ENCODE assay signal across 8 mouse cellular contexts in genomic region chr5:108660632-108661268, GRCm38 (mm10). TPM values are rescaled to one million over a fixed set of nuclear protein-coding genes. Genes with fewer than 3 reads are reported as not detected.
DNase-seq lines count a peak whose midpoint lies in the region; ATAC-seq and TF ChIP-seq lines count a peak whose summit lies in the region.

No protein-coding gene starts in this region.

- H3K36me3 ChIP-seq in hindbrain, postnatal 0 days (ENCODE audit: insufficient read depth, low read length) = peaks cover 16% of the 10 kb centered on the region
- peaks cover 21% of the 10 kb centered on the region; the same call in 1 of the 2 replicates for H3K36me3 ChIP-seq in macrophage (ENCODE audit: inconsistent target)

- intact Hi-C loops in gastrocnemius, adult 2 months (cut with DNase I) = no loop called here
- intact Hi-C loops in left cerebral cortex, adult 2 months (cut with DNase I) = loop anchor here (10.0 kb wide), 1 partner anchor 526 kb away; the partner anchor contains the start of genes Ccdc18 and Tmed5

- peaks cover 9% of the 10 kb centered on the region for H3K4me1 ChIP-seq in hindbrain, postnatal 0 days (ENCODE audit: insufficient read depth, low read length)

- H3K4me3 ChIP-seq in gastrocnemius, adult 2 months = peak overlapping the region; percentile 79
- H3K4me3 ChIP-seq in hindbrain, postnatal 0 days (ENCODE audit: low read length) = peak overlapping the region; percentile 87
- H3K4me3 ChIP-seq in left cerebral cortex, adult 2 months = peak overlapping the region; percentile 82
- peak overlapping the region; percentile 92 for H3K4me3 ChIP-seq in macrophage (ENCODE audit: inconsistent target)

- peak; percentile 98 for ATAC-seq in hindbrain, postnatal 0 days

- peak; percentile 97 for DNase-seq in ZHBTc4 (ENCODE audit: low read depth, low spot score)
- DNase-seq in cerebellum, postnatal 4 days (ENCODE audit: low spot score in 2 of 2) = peak; percentile 75 to 85
- DNase-seq in gastrocnemius, adult 2 months = peak; percentile 96
- DNase-seq in hindbrain, postnatal 0 days (ENCODE audit: low spot score) = peak; percentile 94
- DNase-seq in left cerebral cortex, adult 2 months (ENCODE audit: extremely low spot score in 1 of 2, low spot score in 2 of 2) = peak; percentile 90 to 93
- DNase-seq in right cerebral cortex, adult 18-20 months = peak; percentile 94
- peak; percentile 78 for DNase-seq in urinary bladder, adult 2 months (ENCODE audit: low spot score)

- H3K27me3 ChIP-seq in hindbrain, postnatal 0 days (ENCODE audit: insufficient read depth, low read length) = no peaks in the 10 kb centered on the region

- peak overlapping the region; percentile 89 for H3K27ac ChIP-seq in gastrocnemius, adult 2 months
- peak overlapping the region; percentile 67; the same call in 1 of the 2 replicates for H3K27ac ChIP-seq in hindbrain, postnatal 0 days
- peak overlapping the region; percentile 88 for H3K27ac ChIP-seq in left cerebral cortex, adult 2 months
- H3K27ac ChIP-seq in macrophage = no peak overlapping the region

- H3K4me2 ChIP-seq in hindbrain, postnatal 0 days (ENCODE audit: low read depth, low read length) = peak overlapping the region; percentile 75

- WGBS in hindbrain, postnatal 0 days = 15% methylated on average over 36 of the region's 36 CpGs
- 16% methylated on average over 36 of the region's 36 CpGs for WGBS in macrophage (ENCODE audit: missing documents)

- no peak for TF ChIP-seq CTCF in gastrocnemius, adult 2 months (IDR thresholded peaks at IDR 0.05)
- no peak for TF ChIP-seq CTCF in hindbrain, postnatal 0 days (IDR thresholded peaks at IDR 0.05; ENCODE audit: low read depth)
- no peak for TF ChIP-seq CTCF in left cerebral cortex, adult 2 months (IDR thresholded peaks at IDR 0.05)

- H3K79me2 ChIP-seq in macrophage (ENCODE audit: inconsistent target) = peaks cover 22% of the 10 kb centered on the region; the same call in 1 of the 2 replicates

- H3K9ac ChIP-seq in hindbrain, postnatal 0 days (replicated peaks; ENCODE audit: low read length) = peak overlapping the region; percentile 92

- no peaks in the 10 kb centered on the region for H3K9me3 ChIP-seq in hindbrain, postnatal 0 days (ENCODE audit: low read length)

RNA-seq across cellular contexts. Expression of gene Idua, which starts 0.6 kb away (rescaled TPM):
- total RNA-seq in gastrocnemius, adult 2 months (2021) = 10 to 100 TPM; 11.8 to 12.5 TPM
- 4.9 and 11.4 TPM in 2 replicates for total RNA-seq in hindbrain, postnatal 0 days (2014; rRNA removed)
- polyA plus RNA-seq in hindbrain, postnatal 0 days (2015; fragmentation: Nextera tagmentation; extraction: Ambion mirVana) = 8.0 and 8.2 TPM in 2 replicates
- total RNA-seq in left cerebral cortex, adult 2 months (2021) = 10 to 100 TPM; 14.9 to 20.8 TPM
- 100 to 1,000 TPM in 14 of 26 experiments, 10 to 100 TPM in 12; 29.9 to 153 (median 104) TPM for total RNA-seq in macrophage (2018; cell fraction: chromatin; rRNA removed)
- total RNA-seq in macrophage (2018; cell fraction: cytosol; rRNA removed) = 10 to 100 TPM; 34.4 to 64.8 (median 50.2) TPM
- 100 to 1,000 TPM in 22 of 26 experiments, 10 to 100 TPM in 4; 41.0 to 248 (median 136) TPM for total RNA-seq in macrophage (2018; cell fraction: nucleus; rRNA removed)
- polyA plus RNA-seq in macrophage (2018) = 33.4 to 53.3 TPM (median 50.8 TPM) in 3 replicates
- 24.1 and 27.1 TPM in 2 replicates for polyA plus RNA-seq in urinary bladder, adult 2 months (2012; rRNA removed)

RNA-seq across cellular contexts. Expression of gene Dgkq, which starts 8.7 kb away (rescaled TPM):
- 1 to 10 TPM; 3.9 to 4.6 TPM for total RNA-seq in gastrocnemius, adult 2 months (2021)
- 48.2 and 64.4 TPM in 2 replicates for total RNA-seq in hindbrain, postnatal 0 days (2014; rRNA removed)
- polyA plus RNA-seq in hindbrain, postnatal 0 days (2015; fragmentation: Nextera tagmentation; extraction: Ambion mirVana) = 19.3 and 20.0 TPM in 2 replicates
- total RNA-seq in left cerebral cortex, adult 2 months (2021) = 10 to 100 TPM; 58.9 to 59.7 TPM
- 100 to 1,000 TPM in 9 of 26 experiments, 10 to 100 TPM in 17; 31.3 to 213 (median 93.0) TPM for total RNA-seq in macrophage (2018; cell fraction: chromatin; rRNA removed)
- total RNA-seq in macrophage (2018; cell fraction: cytosol; rRNA removed) = 10 to 100 TPM in 2 of 26 experiments, 1 to 10 TPM in 24; 5.0 to 10.7 (median 7.4) TPM
- total RNA-seq in macrophage (2018; cell fraction: nucleus; rRNA removed) = 10 to 100 TPM; 13.5 to 74.1 (median 32.1) TPM
- polyA plus RNA-seq in macrophage (2018) = 5.8 to 11.1 TPM (median 8.4 TPM) in 3 replicates
- polyA plus RNA-seq in urinary bladder, adult 2 months (2012; rRNA removed) = 20.2 and 21.5 TPM in 2 replicates

RNA-seq across cellular contexts. Expression of gene Slc26a1, which starts 14.6 kb away (rescaled TPM):
- total RNA-seq in gastrocnemius, adult 2 months (2021) = not detected
- 6.3 and 12.6 TPM in 2 replicates for total RNA-seq in hindbrain, postnatal 0 days (2014; rRNA removed)
- polyA plus RNA-seq in hindbrain, postnatal 0 days (2015; fragmentation: Nextera tagmentation; extraction: Ambion mirVana) = 3.5 and 3.6 TPM in 2 replicates
- total RNA-seq in left cerebral cortex, adult 2 months (2021) = 1 to 10 TPM in 1 of 2 experiments, under 1 TPM in 1; 0.89 to 1.4 TPM
- total RNA-seq in macrophage (2018; cell fraction: chromatin; rRNA removed) = under 1 TPM in 5 of 26 experiments, not detected in 21; 0.19 to 0.43 (median 0.37) TPM
- total RNA-seq in macrophage (2018; cell fraction: cytosol; rRNA removed) = not detected
- total RNA-seq in macrophage (2018; cell fraction: nucleus; rRNA removed) = not detected
- polyA plus RNA-seq in macrophage (2018) = not detected in 3 replicates
- 0.04 and 0.07 TPM in 2 replicates for polyA plus RNA-seq in urinary bladder, adult 2 months (2012; rRNA removed)

RNA-seq across cellular contexts. Expression of gene Tmem175, which starts 31.2 kb away (rescaled TPM):
- 1 to 10 TPM; 7.8 to 8.0 TPM for total RNA-seq in gastrocnemius, adult 2 months (2021)
- 43.6 and 50.0 TPM in 2 replicates for total RNA-seq in hindbrain, postnatal 0 days (2014; rRNA removed)
- 38.7 and 40.6 TPM in 2 replicates for polyA plus RNA-seq in hindbrain, postnatal 0 days (2015; fragmentation: Nextera tagmentation; extraction: Ambion mirVana)
- total RNA-seq in left cerebral cortex, adult 2 months (2021) = 10 to 100 TPM; 40.8 to 43.2 TPM
- 10 to 100 TPM in 21 of 26 experiments, 1 to 10 TPM in 5; 4.2 to 72.9 (median 25.0) TPM for total RNA-seq in macrophage (2018; cell fraction: chromatin; rRNA removed)
- total RNA-seq in macrophage (2018; cell fraction: cytosol; rRNA removed) = 10 to 100 TPM; 19.2 to 37.3 (median 26.2) TPM
- 10 to 100 TPM; 12.0 to 76.8 (median 26.2) TPM for total RNA-seq in macrophage (2018; cell fraction: nucleus; rRNA removed)
- polyA plus RNA-seq in macrophage (2018) = 20.7 to 30.7 TPM (median 24.4 TPM) in 3 replicates
- polyA plus RNA-seq in urinary bladder, adult 2 months (2012; rRNA removed) = 36.8 and 37.3 TPM in 2 replicates

RNA-seq across cellular contexts. Expression of gene Gak, which starts 31.2 kb away (rescaled TPM):
- total RNA-seq in gastrocnemius, adult 2 months (2021) = 10 to 100 TPM; 14.2 to 14.3 TPM
- 75.5 and 87.8 TPM in 2 replicates for total RNA-seq in hindbrain, postnatal 0 days (2014; rRNA removed)
- polyA plus RNA-seq in hindbrain, postnatal 0 days (2015; fragmentation: Nextera tagmentation; extraction: Ambion mirVana) = 40.2 and 43.5 TPM in 2 replicates
- 100 to 1,000 TPM in 1 of 2 experiments, 10 to 100 TPM in 1; 98.8 to 106 TPM for total RNA-seq in left cerebral cortex, adult 2 months (2021)
- 100 to 1,000 TPM; 171 to 386 (median 270) TPM for total RNA-seq in macrophage (2018; cell fraction: chromatin; rRNA removed)
- total RNA-seq in macrophage (2018; cell fraction: cytosol; rRNA removed) = 100 to 1,000 TPM in 20 of 26 experiments, 10 to 100 TPM in 6; 90.1 to 119 (median 107) TPM
- 100 to 1,000 TPM; 124 to 231 (median 179) TPM for total RNA-seq in macrophage (2018; cell fraction: nucleus; rRNA removed)
- 90.7 to 115 TPM (median 92.4 TPM) in 3 replicates for polyA plus RNA-seq in macrophage (2018)
- polyA plus RNA-seq in urinary bladder, adult 2 months (2012; rRNA removed) = 61.6 and 66.0 TPM in 2 replicates
